Comparison of ENCODE assay signal across 24 mouse cellular contexts in the genomic region with DNA sequence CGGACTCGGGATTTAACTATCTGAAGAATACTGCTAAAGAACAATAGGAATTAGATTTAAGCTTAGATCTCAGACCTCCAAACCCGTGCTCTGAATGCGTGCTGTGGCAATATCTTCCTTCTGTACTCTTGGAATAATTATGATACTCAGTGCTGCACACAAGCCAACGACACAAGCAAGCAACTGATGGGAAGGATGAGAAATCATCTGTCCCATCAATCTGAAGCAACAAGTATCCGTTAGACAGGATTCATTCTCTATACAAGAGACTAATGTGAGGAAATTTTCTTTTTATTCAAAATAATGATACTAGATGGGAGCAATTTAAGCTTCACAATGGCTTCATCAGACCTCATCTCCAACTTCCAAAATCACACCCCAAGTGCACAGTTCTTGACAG.
"Had no signal": no experiment of that assay in that cellular context is flagged by ENCODE, and none has a peak within 500 bp of the region (broad histone marks: within the 10 kb centered on the region; RNA-seq: fewer than 3 reads in every experiment).

No protein-coding gene starts in this region.

- H3K36me3 ChIP-seq: embryonic facial prominence, embryonic 10.5 days; embryonic facial prominence, embryonic 12.5 days; embryonic facial prominence, embryonic 13.5 days; embryonic facial prominence, embryonic 15.5 days; forebrain, embryonic 10.5 days; forebrain, embryonic 12.5 days; forebrain, embryonic 15.5 days had no signal

- ATAC-seq: forebrain, embryonic 14.5 days; forebrain, embryonic 15.5 days had no signal

- H3K4me1 ChIP-seq: embryonic facial prominence, embryonic 10.5 days; embryonic facial prominence, embryonic 12.5 days; embryonic facial prominence, embryonic 13.5 days; embryonic facial prominence, embryonic 15.5 days had no signal

- DNase-seq: cerebellum, adult 8-10 months; cerebellum, adult 9-10 months; cerebellum, postnatal 10 days; cerebellum, postnatal 14 days; cerebellum, postnatal 36 days; embryo, embryonic 11 days; gastrocnemius, adult 2 months; gastrocnemius, postnatal 10 days; gastrocnemius, postnatal 14 days; gastrocnemius, postnatal 25 days; gastrocnemius, postnatal 36 days; heart, adult 11 months; heart, adult 18-20 months; heart, adult 2 months had no signal

- H3K9ac ChIP-seq: embryonic facial prominence, embryonic 12.5 days; embryonic facial prominence, embryonic 13.5 days; embryonic facial prominence, embryonic 15.5 days; forebrain, embryonic 12.5 days; forebrain, embryonic 13.5 days; forebrain, embryonic 15.5 days had no signal

- H3K4me3 ChIP-seq: embryonic facial prominence, embryonic 10.5 days; embryonic facial prominence, embryonic 12.5 days; embryonic facial prominence, embryonic 13.5 days; embryonic facial prominence, embryonic 15.5 days; erythroblast, embryonic 14.5 days; forebrain, embryonic 10.5 days; forebrain, embryonic 12.5 days; forebrain, embryonic 13.5 days; forebrain, embryonic 15.5 days; gastrocnemius, adult 2 months; heart, adult 2 months had no signal

- H3K27ac ChIP-seq: embryonic facial prominence, embryonic 10.5 days; embryonic facial prominence, embryonic 12.5 days; embryonic facial prominence, embryonic 13.5 days; embryonic facial prominence, embryonic 15.5 days; forebrain, embryonic 10.5 days; forebrain, embryonic 12.5 days; forebrain, embryonic 13.5 days; forebrain, embryonic 15.5 days; gastrocnemius, adult 2 months; heart, adult 2 months had no signal

- H3K27me3 ChIP-seq: embryonic facial prominence, embryonic 12.5 days; embryonic facial prominence, embryonic 13.5 days; embryonic facial prominence, embryonic 15.5 days; forebrain, embryonic 12.5 days; forebrain, embryonic 13.5 days; forebrain, embryonic 15.5 days had no signal

- H3K4me2 ChIP-seq: embryonic facial prominence, embryonic 12.5 days; embryonic facial prominence, embryonic 13.5 days; embryonic facial prominence, embryonic 15.5 days; forebrain, embryonic 12.5 days; forebrain, embryonic 13.5 days; forebrain, embryonic 15.5 days had no signal

- H3K9me3 ChIP-seq: embryonic facial prominence, embryonic 10.5 days; embryonic facial prominence, embryonic 12.5 days; embryonic facial prominence, embryonic 13.5 days; embryonic facial prominence, embryonic 15.5 days; forebrain, embryonic 10.5 days; forebrain, embryonic 12.5 days; forebrain, embryonic 13.5 days; forebrain, embryonic 15.5 days had no signal
